Mouse (Mus musculus) E14TG2a.4 (cell line): Measurements from ENCODE around the gene Srarp.

Experiments used
- CTCF ChIP-seq: conservative IDR thresholded peaks from 2 replicates; pipeline ENCODE4 v1.5.1; 2014; ENCODE audit warnings: low read length
- POU5F1 ChIP-seq: IDR thresholded peaks from 2 replicates; pipeline ENCODE4 v1.6.1; 2014; ENCODE audit warnings: low read length, borderline replicate concordance

DNA sequence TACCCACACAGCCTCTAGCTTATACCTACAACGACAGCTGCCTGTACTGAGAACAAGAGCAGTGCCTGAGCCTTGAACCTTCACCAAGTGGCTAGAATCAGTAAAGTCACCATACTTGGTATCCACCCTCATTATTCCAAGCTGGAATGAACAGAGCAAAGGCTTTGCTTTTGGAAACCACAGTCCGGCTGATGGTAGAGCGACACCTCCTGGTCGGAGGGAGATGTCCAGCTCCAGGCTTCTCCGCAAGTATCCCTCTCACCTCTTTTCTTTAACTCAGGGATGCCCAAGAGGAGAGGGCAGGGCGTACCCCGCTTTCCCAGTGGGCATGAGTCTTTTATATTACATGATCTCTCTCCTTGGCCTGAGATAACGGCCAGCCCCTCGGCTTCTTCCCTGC, 6.1 kb downstream of the Srarp start:
- peak; percentile 33 for TF ChIP-seq CTCF
- no peak for TF ChIP-seq POU5F1
